Mouse (Mus musculus) megakaryocyte, adult 5-6 weeks (primary cell): ENCODE results near the gene Rad50. TPM values are rescaled to one million over a fixed set of nuclear protein-coding genes. Genes with fewer than 3 reads are reported as not detected.
A peak's percentile ranks its signal among the peaks of the same experiment; 100 is the strongest.

ENCODE experiments used
- ATAC-seq: 2 replicates; pipeline ENCODE4 v1.8.0; 2016; ENCODE audit warnings: mild to moderate bottlenecking, inconsistent platforms; ENCODE audit not compliant: poor library complexity, severe bottlenecking
- total RNA-seq, 2 experiments: library from RNA; stranded (forward) in 1 of 2; stranded (reverse) in 1 of 2; fragments of 153-499, 151-499 nt in 1 of 2; fragments of 221-1000, 200-1000 nt in 1 of 2; gene quantifications; 2 replicates each; pipeline versions ENCODE4 v1.2.3 to v1.2.4; 2015 to 2017

Gene Rad50
- total RNA-seq, 2 experiments from 2014 or later: 26.7 to 38.1 TPM

- ATAC-seq: peak; percentile 30; the same call in 1 of the 2 replicates
These were observed 97.4 kb downstream of the Rad50 start for GRCm38 (mm10) chr11:53609672-53610071.

- 0 out of 2 replicates have a peak, but pooled peaks have one; percentile 10 for ATAC-seq
These were observed 97.9 kb downstream of the Rad50 start for GRCm38 (mm10) chr11:53609231-53609630.

GRCm38 (mm10) chr11:53605609-53606008 lies 101.5 kb downstream of the Rad50 start:
- ATAC-seq: peak; percentile 33; the same call in 1 of the 2 replicates

- ATAC-seq: no peak
These were observed 102.1 kb downstream of the Rad50 start for GRCm38 (mm10) chr11:53604983-53605382.

Other genes starting within 250 kb of the Rad50 start
- gene Gm9837, start 236.8 kb downstream of the Rad50 start, total RNA-seq (2015): not detected in 2 replicates
- not detected in 2 replicates for gene Gm9837, start 236.8 kb downstream of the Rad50 start, total RNA-seq (2017)
- not detected in 2 replicates for gene Gm9945, start 227.2 kb downstream of the Rad50 start, total RNA-seq (2015)
- gene Gm9945, start 227.2 kb downstream of the Rad50 start, total RNA-seq (2017): not detected in 2 replicates
- not detected in 2 replicates for gene Sowaha, start 227.0 kb downstream of the Rad50 start, total RNA-seq (2015)
- gene Sowaha, start 227.0 kb downstream of the Rad50 start, total RNA-seq (2017): not detected in 2 replicates
- 9.0 and 9.5 TPM in 2 replicates for gene Sept8, start 188.1 kb downstream of the Rad50 start, total RNA-seq (2015)
- gene Sept8, start 188.1 kb downstream of the Rad50 start, total RNA-seq (2017): 6.1 and 10.1 TPM in 2 replicates
- gene Kif3a, start 139.9 kb downstream of the Rad50 start, total RNA-seq (2015): 2.5 and 4.1 TPM in 2 replicates
- 3.3 and 5.0 TPM in 2 replicates for gene Kif3a, start 139.9 kb downstream of the Rad50 start, total RNA-seq (2017)
- gene Il4, start 88.7 kb downstream of the Rad50 start, total RNA-seq (2015): 5.5 and 13.1 TPM in 2 replicates
- 8.0 and 8.7 TPM in 2 replicates for gene Il4, start 88.7 kb downstream of the Rad50 start, total RNA-seq (2017)
- 0.18 TPM in 2 replicates for gene Il13, start 72.6 kb downstream of the Rad50 start, total RNA-seq (2015)
- 0.28 and 0.62 TPM in 2 replicates for gene Il13, start 72.6 kb downstream of the Rad50 start, total RNA-seq (2017)
- gene Il5, start 13.5 kb upstream of the Rad50 start, total RNA-seq (2015): not detected in 2 replicates
- not detected in 2 replicates for gene Il5, start 13.5 kb upstream of the Rad50 start, total RNA-seq (2017)
- gene Irf1, start 62.7 kb upstream of the Rad50 start, total RNA-seq (2015): 37.2 and 38.5 TPM in 2 replicates
- gene Irf1, start 62.7 kb upstream of the Rad50 start, total RNA-seq (2017): 78.4 and 93.1 TPM in 2 replicates
- gene Gm17334, start 65.9 kb upstream of the Rad50 start, total RNA-seq (2015): not detected in 2 replicates
- gene Gm17334, start 65.9 kb upstream of the Rad50 start, total RNA-seq (2017): not detected in 2 replicates
- gene Gm12216, start 151.9 kb upstream of the Rad50 start, total RNA-seq (2015): 0.25 and 0.84 TPM in 2 replicates
- 0.70 TPM in 1 of 2 replicates, not detected in the other for gene Gm12216, start 151.9 kb upstream of the Rad50 start, total RNA-seq (2017)
- 4.7 and 5.5 TPM in 2 replicates for gene Slc22a5, start 184.3 kb upstream of the Rad50 start, total RNA-seq (2015)
- 4.6 and 6.6 TPM in 2 replicates for gene Slc22a5, start 184.3 kb upstream of the Rad50 start, total RNA-seq (2017)